Mouse (Mus musculus): ENCODE measurements around the gene Med13. TPM values are rescaled to one million over a fixed set of nuclear protein-coding genes. Genes with fewer than 3 reads are reported as not detected.

Gene Med13
- polyA plus RNA-seq, 1 experiment from 2014 or later = 10.0 TPM

- H3K4me2 ChIP-seq (replicated peaks) = no peak overlapping the region
- ATAC-seq = no peak
- H3K9me3 ChIP-seq = no peaks in the 10 kb centered on the region
- peaks cover 36% of the 10 kb centered on the region for H3K36me3 ChIP-seq
- H3K4me3 ChIP-seq (replicated peaks) = no peak overlapping the region
- no peaks in the 10 kb centered on the region for H3K27me3 ChIP-seq
- peaks cover 19% of the 10 kb centered on the region for H3K4me1 ChIP-seq (replicated peaks)
- no peak overlapping the region for H3K27ac ChIP-seq
- no peak overlapping the region for H3K9ac ChIP-seq (replicated peaks)
- 87% methylated on average over 1 of the region's 1 CpGs for WGBS
Observed at GRCm38 (mm10) chr11:86253342-86253741, 104.1 kb downstream of the Med13 start.

GRCm38 (mm10) chr11:86232446-86232845, 125.0 kb downstream of the Med13 start:
- peaks cover 68% of the 10 kb centered on the region for H3K36me3 ChIP-seq
- no peak overlapping the region for H3K9ac ChIP-seq (replicated peaks)
- H3K27me3 ChIP-seq = no peaks in the 10 kb centered on the region
- no peaks in the 10 kb centered on the region for H3K4me1 ChIP-seq (replicated peaks)
- H3K9me3 ChIP-seq = no peaks in the 10 kb centered on the region
- H3K27ac ChIP-seq = no peak overlapping the region
- 96% methylated on average over 4 of the region's 4 CpGs for WGBS
- no peak overlapping the region for H3K4me3 ChIP-seq (replicated peaks)
- ATAC-seq = no peak
- no peak overlapping the region for H3K4me2 ChIP-seq (replicated peaks)

- 96% methylated on average over 13 of the region's 13 CpGs for WGBS
- no peak overlapping the region for H3K9ac ChIP-seq (replicated peaks)
- no peaks in the 10 kb centered on the region for H3K27me3 ChIP-seq
- H3K9me3 ChIP-seq = no peaks in the 10 kb centered on the region
- no peaks in the 10 kb centered on the region for H3K4me1 ChIP-seq (replicated peaks)
- no peak overlapping the region for H3K4me2 ChIP-seq (replicated peaks)
- H3K4me3 ChIP-seq (replicated peaks) = no peak overlapping the region
- ATAC-seq = no peak
- H3K36me3 ChIP-seq = peaks cover 67% of the 10 kb centered on the region
- H3K27ac ChIP-seq = no peak overlapping the region
Observed at GRCm38 (mm10) chr11:86231781-86232350, 125.5 kb downstream of the Med13 start.

GRCm38 (mm10) chr11:86226646-86227180, 130.7 kb downstream of the Med13 start:
- Histone ChIP-seq H3K9ac (replicated peaks) (no peak overlapping the region), H3K36me3 (peaks cover 72% of the 10 kb centered on the region), H3K4me3 (replicated peaks) (no peak overlapping the region), H3K9me3 (no peaks in the 10 kb centered on the region), H3K4me2 (replicated peaks) (no peak overlapping the region), H3K27me3 (no peaks in the 10 kb centered on the region), H3K4me1 (replicated peaks) (no peaks in the 10 kb centered on the region), H3K27ac (no peak overlapping the region)
- ATAC-seq = no peak
- 90% methylated on average over 8 of the region's 8 CpGs for WGBS

- Histone ChIP-seq H3K27ac (no peak overlapping the region), H3K9me3 (no peaks in the 10 kb centered on the region), H3K4me3 (replicated peaks) (no peak overlapping the region), H3K27me3 (no peaks in the 10 kb centered on the region), H3K9ac (replicated peaks) (no peak overlapping the region), H3K4me2 (replicated peaks) (no peak overlapping the region), H3K36me3 (peaks cover 65% of the 10 kb centered on the region), H3K4me1 (replicated peaks) (no peaks in the 10 kb centered on the region)
- WGBS = 88% methylated on average over 4 of the region's 4 CpGs
- no peak for ATAC-seq
Observed at GRCm38 (mm10) chr11:86225761-86226160, 131.6 kb downstream of the Med13 start.

Other genes with a start within 250 kb of the Med13 start
- 3.4 and 3.6 TPM in 2 replicates for gene Brip1, start 156.4 kb downstream of the Med13 start, polyA plus RNA-seq (2015; fragmentation: Nextera tagmentation; extraction: Ambion mirVana)
- gene Ints2, start 100.0 kb downstream of the Med13 start, polyA plus RNA-seq (2015; fragmentation: Nextera tagmentation; extraction: Ambion mirVana) = 37.1 and 37.3 TPM in 2 replicates
- gene Rnft1, start 127.1 kb upstream of the Med13 start, polyA plus RNA-seq (2015; fragmentation: Nextera tagmentation; extraction: Ambion mirVana) = 15.0 and 19.0 TPM in 2 replicates
- gene Rps6kb1, start 187.2 kb upstream of the Med13 start, polyA plus RNA-seq (2015; fragmentation: Nextera tagmentation; extraction: Ambion mirVana) = 56.9 and 63.2 TPM in 2 replicates
- 6.2 and 7.9 TPM in 2 replicates for gene Tubd1, start 187.4 kb upstream of the Med13 start, polyA plus RNA-seq (2015; fragmentation: Nextera tagmentation; extraction: Ambion mirVana)

Data from midbrain, embryonic 13.5 days (tissue).